ENCODE assay signal across 9 mouse cellular contexts in the genomic region with DNA sequence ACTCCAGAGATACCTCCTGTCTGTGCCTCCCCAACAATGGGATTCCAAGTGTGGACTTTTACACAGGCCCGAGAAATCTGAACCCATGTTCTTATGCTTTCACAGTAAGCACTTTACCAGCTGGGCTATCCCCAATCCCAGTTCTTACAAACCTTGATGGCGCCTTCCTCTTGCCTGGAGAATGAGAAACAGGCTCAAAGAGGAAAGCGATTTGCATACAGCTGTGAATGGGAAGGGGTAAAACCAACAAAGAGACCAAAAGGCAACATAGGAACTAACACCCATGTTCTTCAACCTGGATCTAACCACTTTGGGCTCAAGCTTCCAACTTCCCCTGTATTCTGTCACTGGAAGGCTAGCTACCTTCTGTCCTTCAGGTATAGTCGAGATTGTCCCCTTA. TPM values are rescaled to one million over a fixed set of nuclear protein-coding genes. Genes with fewer than 3 reads are reported as not detected.
DNase-seq lines count a peak whose midpoint lies in the region; ATAC-seq and TF ChIP-seq lines count a peak whose summit lies in the region.
"Had no signal": no experiment of that assay in that cellular context is flagged by ENCODE, and none has a peak within 500 bp of the region (broad histone marks: within the 10 kb centered on the region; RNA-seq: fewer than 3 reads in every experiment).

No protein-coding gene starts in this region.

- peaks cover 38% of the 10 kb centered on the region for H3K36me3 ChIP-seq in heart, embryonic 12.5 days
- H3K36me3 ChIP-seq in hindbrain, embryonic 14.5 days (replicated peaks; ENCODE audit: control insufficient read depth, insufficient read depth) = peaks cover 21% of the 10 kb centered on the region
- peaks cover 12% of the 10 kb centered on the region for H3K36me3 ChIP-seq in midbrain, embryonic 11.5 days (ENCODE audit: control insufficient read depth, insufficient read depth, low read length)

- H3K27me3 ChIP-seq in heart, embryonic 12.5 days (replicated peaks) = no peaks in the 10 kb centered on the region
- H3K27me3 ChIP-seq in hindbrain, embryonic 14.5 days (ENCODE audit: control insufficient read depth, insufficient read depth, low read length) = no peaks in the 10 kb centered on the region
- no peaks in the 10 kb centered on the region for H3K27me3 ChIP-seq in midbrain, embryonic 11.5 days (ENCODE audit: control insufficient read depth, insufficient read depth, low read length)

- TF ChIP-seq POLR2A in brain, embryonic 14.5 days (IDR thresholded peaks at IDR 0.05; ENCODE audit: borderline replicate concordance, extremely low read depth, insufficient read depth, insufficient read length, poor library complexity, severe bottlenecking) = no peak

- ATAC-seq in heart, embryonic 12.5 days (ENCODE audit: insufficient number of reproducible peaks, low FRiP score) = no peak
- no peak for ATAC-seq in hindbrain, embryonic 14.5 days (ENCODE audit: low FRiP score)
- no peak for ATAC-seq in midbrain, embryonic 11.5 days (ENCODE audit: low FRiP score)
- no peak for ATAC-seq in erythroid progenitor cell, adult 5-6 weeks (replicated peaks; ENCODE audit: low FRiP score, poor library complexity, severe bottlenecking)

- peak overlapping the region; percentile 80 for H3K4me2 ChIP-seq in heart, embryonic 12.5 days
- H3K4me2 ChIP-seq in hindbrain, embryonic 14.5 days (replicated peaks) = peak overlapping the region; percentile 62
- peak overlapping the region; percentile 61 for H3K4me2 ChIP-seq in midbrain, embryonic 11.5 days

- peak overlapping the region; percentile 92 for H3K4me3 ChIP-seq in heart, embryonic 12.5 days
- H3K4me3 ChIP-seq in hindbrain, embryonic 14.5 days (replicated peaks; ENCODE audit: low read length) = peak overlapping the region; percentile 79
- H3K4me3 ChIP-seq in midbrain, embryonic 11.5 days (ENCODE audit: low read depth, low read length) = peak overlapping the region; percentile 89; the same call in 1 of the 2 replicates

- no peak for TF ChIP-seq CTCF in brain, embryonic 14.5 days (IDR thresholded peaks at IDR 0.05; ENCODE audit: borderline replicate concordance, extremely low read depth, insufficient read depth, insufficient read length)

- peak overlapping the region; percentile 91 for H3K27ac ChIP-seq in heart, embryonic 12.5 days (ENCODE audit: poor library complexity, severe bottlenecking)
- no peak overlapping the region for H3K27ac ChIP-seq in hindbrain, embryonic 14.5 days
- H3K27ac ChIP-seq in midbrain, embryonic 11.5 days (ENCODE audit: low read depth, low read length) = peak overlapping the region; percentile 4; the same call in 1 of the 2 replicates

- peaks cover 62% of the 10 kb centered on the region for H3K4me1 ChIP-seq in heart, embryonic 12.5 days (replicated peaks)
- H3K4me1 ChIP-seq in hindbrain, embryonic 14.5 days (replicated peaks; ENCODE audit: control insufficient read depth, insufficient read depth, low read length) = peaks cover 31% of the 10 kb centered on the region
- H3K4me1 ChIP-seq in midbrain, embryonic 11.5 days (ENCODE audit: control insufficient read depth, insufficient read depth, low read length) = peaks cover 28% of the 10 kb centered on the region

- 84% methylated on average over 4 of the region's 4 CpGs for WGBS in heart, embryonic 12.5 days
- WGBS in hindbrain, embryonic 14.5 days = 73% methylated on average over 4 of the region's 4 CpGs
- WGBS in midbrain, embryonic 11.5 days = 78% methylated on average over 4 of the region's 4 CpGs

- H3K9ac ChIP-seq in heart, embryonic 12.5 days = peak overlapping the region; percentile 93
- peak overlapping the region; percentile 26 for H3K9ac ChIP-seq in hindbrain, embryonic 14.5 days
- 0 out of 2 replicates have a peak overlapping the region, but pooled peaks have one; percentile 21 for H3K9ac ChIP-seq in midbrain, embryonic 11.5 days (ENCODE audit: low read length)

- DNase-seq in heart, postnatal 25 days (ENCODE audit: low spot score) = no peak
- DNase-seq in brain, embryonic 14.5 days (ENCODE audit: low read depth) = peak; percentile 59
- DNase-seq in hindbrain, embryonic 14.5 days (ENCODE audit: low spot score) = no peak
- DNase-seq in midbrain, embryonic 11.5 days (ENCODE audit: low spot score, missing footprints) = peak; percentile 86
- no peak for DNase-seq in cerebellum, adult 11-12 months
- no peak for DNase-seq in right cerebral cortex, adult 2 months (ENCODE audit: low spot score in 2 of 2)
- DNase-seq: B cell, adult 2 months had no signal

- intact Hi-C loops in heart, postnatal 25 days (cut with DNase I) = loop anchor here (5.0 kb wide), 1 partner anchor 91 kb away; the partner anchor contains the start of gene Polr3b

- H3K9me3 ChIP-seq in heart, embryonic 12.5 days (replicated peaks) = no peaks in the 10 kb centered on the region
- no peaks in the 10 kb centered on the region for H3K9me3 ChIP-seq in hindbrain, embryonic 14.5 days (ENCODE audit: control insufficient read depth, low read length)
- no peaks in the 10 kb centered on the region for H3K9me3 ChIP-seq in midbrain, embryonic 11.5 days (ENCODE audit: control insufficient read depth, low read length)

RNA-seq across cellular contexts. Expression of gene Ckap4, which starts 2.3 kb away (rescaled TPM):
- 145 and 154 TPM in 2 replicates for polyA plus RNA-seq in heart, embryonic 12.5 days (2016; fragmentation: Nextera tagmentation; extraction: Ambion mirVana)
- total RNA-seq in heart, postnatal 25 days (2021) = 10 to 100 TPM; 32.7 to 41.8 TPM
- 41.8 and 61.9 TPM in 2 replicates for polyA plus RNA-seq in brain, embryonic 14.5 days (2012; rRNA removed)
- 71.0 and 74.4 TPM in 2 replicates for polyA plus RNA-seq in hindbrain, embryonic 14.5 days (2014; fragmentation: Nextera tagmentation; extraction: Ambion mirVana)
- polyA plus RNA-seq in midbrain, embryonic 11.5 days (2014; fragmentation: Nextera tagmentation; extraction: Ambion mirVana) = 83.6 and 89.2 TPM in 2 replicates
- 17.7 and 20.5 TPM in 2 replicates for total RNA-seq in erythroid progenitor cell, adult 5-6 weeks (2015; ENCODE audit: low replicate concordance)
- 13.2 and 14.5 TPM in 2 replicates for total RNA-seq in erythroid progenitor cell, adult 5-6 weeks (2017; ENCODE audit: low replicate concordance)

RNA-seq across cellular contexts. Expression of gene Tcp11l2, which starts 44.9 kb away (rescaled TPM):
- polyA plus RNA-seq in heart, embryonic 12.5 days (2016; fragmentation: Nextera tagmentation; extraction: Ambion mirVana) = 29.1 and 32.2 TPM in 2 replicates
- 100 to 1,000 TPM; 106 to 145 TPM for total RNA-seq in heart, postnatal 25 days (2021)
- polyA plus RNA-seq in brain, embryonic 14.5 days (2012; rRNA removed) = 15.6 and 18.8 TPM in 2 replicates
- polyA plus RNA-seq in hindbrain, embryonic 14.5 days (2014; fragmentation: Nextera tagmentation; extraction: Ambion mirVana) = 21.8 and 22.1 TPM in 2 replicates
- polyA plus RNA-seq in midbrain, embryonic 11.5 days (2014; fragmentation: Nextera tagmentation; extraction: Ambion mirVana) = 9.4 and 10.7 TPM in 2 replicates
- total RNA-seq in erythroid progenitor cell, adult 5-6 weeks (2015; ENCODE audit: low replicate concordance) = 31.4 and 42.8 TPM in 2 replicates
- total RNA-seq in erythroid progenitor cell, adult 5-6 weeks (2017; ENCODE audit: low replicate concordance) = 11.3 and 25.4 TPM in 2 replicates

Comparison
In these comparisons a context has a peak if more than half of its experiments do, and no peak if none do; other contexts are left out.
1. H3K9ac ChIP-seq: peak in every context shown above with its lines; median percentile 93 in heart, embryonic 12.5 days; 26 in hindbrain, embryonic 14.5 days; 21 in midbrain, embryonic 11.5 days.
2. DNase-seq: peak in brain, embryonic 14.5 days (single experiment) and midbrain, embryonic 11.5 days (single experiment); none in heart, postnatal 25 days (single experiment), hindbrain, embryonic 14.5 days (single experiment), cerebellum, adult 11-12 months (single experiment) and right cerebral cortex, adult 2 months (0 of 2).
3. Peak in every context shown above with its lines, with median percentiles within 50 percentile points of each other: H3K4me2 ChIP-seq and H3K4me3 ChIP-seq.